9 mouse cellular contexts compared by ENCODE assay signal in the genomic region with DNA sequence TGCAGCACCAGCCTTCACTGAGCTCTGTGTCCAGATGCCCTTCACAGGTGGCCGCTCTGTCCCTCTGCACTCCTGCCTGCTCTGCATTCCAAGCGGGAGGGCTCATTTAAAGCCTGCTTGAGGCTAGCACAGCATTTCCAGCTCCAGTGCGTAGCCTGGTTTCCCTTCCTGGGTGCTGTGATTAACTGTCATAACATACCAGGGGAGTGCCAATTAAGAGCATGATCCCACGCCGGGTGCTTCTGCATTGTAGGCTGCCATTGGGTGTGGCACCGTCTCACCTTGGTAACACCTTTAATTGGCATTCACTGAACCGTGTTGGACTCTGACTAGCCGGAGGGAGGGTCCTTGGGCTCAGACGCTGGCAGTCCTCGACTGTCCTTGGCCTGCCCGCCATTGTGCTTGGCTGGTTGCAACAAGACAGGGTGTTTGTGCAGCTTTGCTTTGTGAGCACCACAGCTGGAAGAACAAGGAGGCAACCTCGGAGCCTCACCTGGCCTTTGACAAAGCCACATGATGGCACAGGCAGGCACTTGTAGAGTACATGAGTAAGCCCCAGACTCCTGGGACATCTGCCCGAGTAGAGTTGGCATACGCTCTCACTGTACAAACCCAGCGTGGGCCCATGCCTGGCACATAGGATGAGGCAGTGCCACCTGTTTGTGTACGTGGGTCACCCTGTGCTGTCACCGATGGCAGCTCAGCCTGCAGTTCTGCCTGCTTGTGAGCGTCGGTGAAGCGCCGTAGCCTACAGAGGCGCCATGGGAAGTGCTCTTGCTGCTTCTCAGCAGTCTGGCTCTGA. TPM values are rescaled to one million over a fixed set of nuclear protein-coding genes. Genes with fewer than 3 reads are reported as not detected.
DNase-seq lines count a peak whose midpoint lies in the region; ATAC-seq and TF ChIP-seq lines count a peak whose summit lies in the region.
"Had no signal": no experiment of that assay in that cellular context is flagged by ENCODE, and none has a peak within 500 bp of the region (broad histone marks: within the 10 kb centered on the region; RNA-seq: fewer than 3 reads in every experiment).

No protein-coding gene starts in this region.

- intact Hi-C loops in left cerebral cortex, adult 2 months (cut with DNase I): no loop called here
- intact Hi-C loops in left cerebral cortex, postnatal 10 days (cut with DNase I): no loop called here

- WGBS in hindbrain, embryonic 14.5 days: 83% methylated on average over 22 of the region's 22 CpGs

- H3K9me3 ChIP-seq in hindbrain, embryonic 14.5 days (ENCODE audit: control insufficient read depth, low read length): no peaks in the 10 kb centered on the region
- H3K9me3 ChIP-seq: neural tube, embryonic 12.5 days had no signal

- H3K27me3 ChIP-seq in hindbrain, embryonic 14.5 days (ENCODE audit: control insufficient read depth, insufficient read depth, low read length): no peaks in the 10 kb centered on the region
- H3K27me3 ChIP-seq: neural tube, embryonic 12.5 days had no signal

- no peak overlapping the region for H3K4me3 ChIP-seq in left cerebral cortex, adult 2 months
- H3K4me3 ChIP-seq in hindbrain, embryonic 14.5 days (replicated peaks; ENCODE audit: low read length): no peak overlapping the region
- H3K4me3 ChIP-seq: neural tube, embryonic 12.5 days had no signal

- peak; percentile 39 to 51 for DNase-seq in left cerebral cortex, adult 2 months (ENCODE audit: extremely low spot score in 1 of 2, low spot score in 2 of 2)
- DNase-seq in left cerebral cortex, postnatal 10 days (ENCODE audit: extremely low spot score in 1 of 2, low spot score in 2 of 2): no peak
- DNase-seq in cerebellum, postnatal 10 days: peak; percentile 70 to 75
- DNase-seq in hindbrain, embryonic 14.5 days (ENCODE audit: low spot score): no peak
- DNase-seq in layer of hippocampus, adult 9-10 months (ENCODE audit: low spot score): peak; percentile 49
- no peak for DNase-seq in spleen, postnatal 4 days (ENCODE audit: low spot score in 2 of 2)
- DNase-seq in gastrocnemius, postnatal 25 days: no peak
- DNase-seq in gastrocnemius, postnatal 10 days: no peak

- ATAC-seq in hindbrain, embryonic 14.5 days (ENCODE audit: low FRiP score): no peak

- H3K4me2 ChIP-seq in hindbrain, embryonic 14.5 days (replicated peaks): no peak overlapping the region
- H3K4me2 ChIP-seq: neural tube, embryonic 12.5 days had no signal

- H3K36me3 ChIP-seq in hindbrain, embryonic 14.5 days (replicated peaks; ENCODE audit: control insufficient read depth, insufficient read depth): no peaks in the 10 kb centered on the region

- 0 out of 2 replicates have a peak overlapping the region, but pooled peaks have one; percentile 24 for H3K27ac ChIP-seq in left cerebral cortex, adult 2 months
- 0 out of 2 replicates have a peak overlapping the region, but pooled peaks have one; percentile 9 for H3K27ac ChIP-seq in hindbrain, embryonic 14.5 days
- H3K27ac ChIP-seq: neural tube, embryonic 12.5 days had no signal

- no peak for TF ChIP-seq CTCF in left cerebral cortex, adult 2 months (IDR thresholded peaks at IDR 0.05)

- no peak overlapping the region for H3K9ac ChIP-seq in hindbrain, embryonic 14.5 days
- H3K9ac ChIP-seq: neural tube, embryonic 12.5 days had no signal

- H3K4me1 ChIP-seq in hindbrain, embryonic 14.5 days (replicated peaks; ENCODE audit: control insufficient read depth, insufficient read depth, low read length): peaks cover 44% of the 10 kb centered on the region

RNA-seq across cellular contexts. Expression of a gene that starts 57.4 kb away (rescaled TPM):
- total RNA-seq in left cerebral cortex, adult 2 months (2021): under 1 TPM; 0.61 to 0.88 TPM
- total RNA-seq in left cerebral cortex, postnatal 10 days (2021): 1 to 10 TPM; 1.6 to 2.4 TPM
- 0.94 and 1.6 TPM in 2 replicates for polyA plus RNA-seq in hindbrain, embryonic 14.5 days (2014; fragmentation: Nextera tagmentation; extraction: Ambion mirVana)
- not detected for total RNA-seq in gastrocnemius, postnatal 25 days (2021)
- total RNA-seq in gastrocnemius, postnatal 10 days (2021): not detected

Comparison
In these comparisons a context has a peak if more than half of its experiments do, and no peak if none do; other contexts are left out.
1. DNase-seq: peak in left cerebral cortex, adult 2 months (2 of 2), cerebellum, postnatal 10 days (2 of 2) and layer of hippocampus, adult 9-10 months (single experiment); none in left cerebral cortex, postnatal 10 days (0 of 2), hindbrain, embryonic 14.5 days (single experiment), spleen, postnatal 4 days (0 of 2), gastrocnemius, postnatal 25 days (single experiment) and gastrocnemius, postnatal 10 days (single experiment).